Mouse (Mus musculus) hindbrain, embryonic 12.5 days (tissue): Measurements from ENCODE around the gene Glrx3. TPM values are rescaled to one million over a fixed set of nuclear protein-coding genes. Genes with fewer than 3 reads are reported as not detected.
A peak's percentile ranks its signal among the peaks of the same experiment; 100 is the strongest.

Source experiments
- ATAC-seq: fragments of 200-750 bp; cut with Nextera tagmentation; 2 replicates; pipeline ENCODE4 v1.8.0; 2017; ENCODE audit warnings: moderate TSS enrichment; ENCODE audit not compliant: low FRiP score
- H3K27ac ChIP-seq: fragments of 300-500 bp; sonication (generic); 2 replicates; pipeline ENCODE4 v1.5.1; 2016; ENCODE audit warnings: mild to moderate bottlenecking
- H3K27me3 ChIP-seq: fragments of 300-500 bp; sonication (generic); 2 replicates; pipeline ENCODE4 v1.6.1; 2016; ENCODE audit warnings: mild to moderate bottlenecking
- H3K36me3 ChIP-seq: fragments of 300-500 bp; sonication (generic); 2 replicates; pipeline ENCODE4 v1.6.1; 2016; ENCODE audit warnings: mild to moderate bottlenecking
- H3K4me1 ChIP-seq: fragments of 300-500 bp; sonication (generic); 2 replicates; pipeline ENCODE4 v1.6.1; 2016
- H3K4me2 ChIP-seq: fragments of 300-500 bp; sonication (generic); replicated peaks from 2 replicates; pipeline ENCODE4 v1.6.1; 2016; ENCODE audit warnings: mild to moderate bottlenecking
- H3K4me3 ChIP-seq: fragments of 300-500 bp; sonication (generic); 2 replicates; pipeline ENCODE4 v1.5.1; 2016; ENCODE audit warnings: mild to moderate bottlenecking
- H3K9ac ChIP-seq: fragments of 300-500 bp; sonication (generic); 2 replicates; pipeline ENCODE4 v1.6.1; 2016; ENCODE audit warnings: mild to moderate bottlenecking, moderate library complexity
- H3K9me3 ChIP-seq: fragments of 300-500 bp; sonication (generic); replicated peaks from 2 replicates; pipeline ENCODE4 v1.6.1; 2016; ENCODE audit warnings: mild to moderate bottlenecking
- WGBS: fragments of 180-500 bp; shearing (Covaris S2); methylation state at CpG from one replicate; pipeline ENCODE4 v1.1.7; 2016; 5-methylcytosine and 5-hydroxymethylcytosine counted together
- polyA plus RNA-seq: library from polyadenylated mRNA; unstranded; fragments of >200 nt; fragmentation: Nextera tagmentation; extraction: Ambion mirVana; gene quantifications from 2 replicates; pipeline ENCODE4 v1.2.1, GENCODE M21; 2016

Gene Glrx3
- 262 and 266 TPM in 2 replicates for polyA plus RNA-seq

DNA sequence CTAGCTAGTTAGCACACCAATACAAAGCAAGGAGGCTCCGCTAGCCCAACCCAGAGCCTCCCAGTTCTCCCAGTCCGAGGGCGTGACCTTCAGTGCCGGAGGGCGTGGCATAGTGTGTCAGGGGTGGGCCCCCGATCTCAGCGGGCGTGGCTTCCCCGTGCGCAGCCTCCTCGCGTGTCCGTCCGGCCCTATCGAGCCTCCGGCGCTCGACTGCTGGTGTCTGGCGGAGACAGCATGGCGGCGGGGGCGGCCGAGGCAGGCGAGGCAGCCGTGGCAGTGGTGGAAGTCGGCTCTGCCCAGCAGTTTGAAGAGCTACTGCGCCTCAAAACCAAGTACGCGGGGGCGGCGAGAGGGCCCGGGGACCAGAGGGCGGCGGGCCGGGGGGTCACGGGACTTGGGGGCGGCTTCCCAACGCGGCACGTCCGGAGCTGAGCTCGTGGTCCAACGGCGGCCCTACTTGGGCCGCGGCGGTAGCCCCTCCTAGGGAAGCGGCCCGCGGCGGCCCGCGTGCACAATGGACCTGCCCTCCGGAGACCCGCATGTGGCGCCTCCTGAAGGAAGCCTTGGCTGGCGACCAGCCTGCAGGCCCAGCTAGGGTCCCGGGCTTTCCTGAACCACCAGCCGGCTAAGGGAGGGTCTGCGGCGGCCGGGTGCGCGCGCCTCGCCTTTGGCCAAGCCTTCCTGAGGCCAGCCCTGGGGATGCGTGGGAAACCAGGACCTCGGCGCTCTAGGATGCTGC, at the start of gene Glrx3:
Gene Glrx3 (plus strand): TSS at position 175 of the 739 bp plus-strand sequence.
- H3K36me3 ChIP-seq: no peaks in the 10 kb centered on the region
- H3K27me3 ChIP-seq: no peaks in the 10 kb centered on the region
- H3K4me2 ChIP-seq: peak within 1 kb of the TSS; percentile 70
- H3K27ac ChIP-seq: peak within 1 kb of the TSS; percentile 93
- peak within 1 kb of the TSS; percentile 94 for H3K9ac ChIP-seq
- peaks cover 24% of the 10 kb centered on the region for H3K4me1 ChIP-seq
- peak; percentile 94 for ATAC-seq
- WGBS: under 1% methylated on average over 69 of the region's 69 CpGs
- no peaks in the 10 kb centered on the region for H3K9me3 ChIP-seq
- peak within 1 kb of the TSS; percentile 95 for H3K4me3 ChIP-seq

GRCm38 (mm10) chr7:137387863-137388262, 49.6 kb upstream of the Glrx3 start:
- Histone ChIP-seq H3K36me3 (no peaks in the 10 kb centered on the region), H3K27ac (no peak overlapping the region), H3K9me3 (no peaks in the 10 kb centered on the region), H3K4me3 (no peak overlapping the region), H3K4me2 (no peak overlapping the region), H3K9ac (no peak overlapping the region), H3K27me3 (no peaks in the 10 kb centered on the region), H3K4me1 (no peaks in the 10 kb centered on the region)
- 92% methylated on average over 5 of the region's 5 CpGs for WGBS
- no peak for ATAC-seq

- no peaks in the 10 kb centered on the region for H3K4me1 ChIP-seq
- no peak overlapping the region for H3K4me2 ChIP-seq
- 91% methylated on average over 4 of the region's 4 CpGs for WGBS
- ATAC-seq: no peak
- H3K9ac ChIP-seq: no peak overlapping the region
- no peak overlapping the region for H3K4me3 ChIP-seq
- H3K27me3 ChIP-seq: no peaks in the 10 kb centered on the region
- H3K36me3 ChIP-seq: no peaks in the 10 kb centered on the region
- no peak overlapping the region for H3K27ac ChIP-seq
- no peaks in the 10 kb centered on the region for H3K9me3 ChIP-seq
Observed at GRCm38 (mm10) chr7:137395421-137395820, 42.0 kb upstream of the Glrx3 start.

DNA sequence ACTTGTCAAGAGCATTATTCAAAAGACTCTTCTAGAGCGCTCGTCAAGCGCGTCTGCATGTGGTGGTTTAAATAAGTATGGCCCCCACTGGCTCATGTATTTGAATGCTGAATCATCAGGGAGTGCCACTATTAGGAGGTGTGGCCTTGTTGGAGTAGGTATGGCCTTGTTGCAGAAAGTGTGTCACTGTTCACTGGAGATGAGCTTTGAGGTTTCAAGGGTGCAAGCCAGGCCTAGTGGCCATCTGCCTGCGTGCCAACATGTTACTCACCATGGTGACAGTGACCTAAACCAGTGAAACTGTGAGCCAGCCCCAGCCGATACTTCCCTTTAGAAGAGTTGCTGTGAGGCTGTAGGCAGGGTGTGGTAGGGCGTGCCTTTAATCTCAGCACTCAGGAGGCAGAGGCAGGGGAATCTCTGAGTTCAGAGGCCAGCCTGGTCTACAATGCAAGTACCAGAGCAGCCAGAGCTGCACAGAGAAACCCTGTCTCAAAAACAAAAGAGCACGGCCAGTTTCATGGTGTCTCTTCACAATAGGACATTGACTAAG, 40.0 kb upstream of the Glrx3 start:
- 97% methylated on average over 8 of the region's 8 CpGs for WGBS
- H3K4me1 ChIP-seq: no peaks in the 10 kb centered on the region
- peaks cover 8% of the 10 kb centered on the region for H3K9me3 ChIP-seq
- ATAC-seq: no peak
- H3K4me2 ChIP-seq: no peak overlapping the region
- no peaks in the 10 kb centered on the region for H3K27me3 ChIP-seq
- H3K9ac ChIP-seq: no peak overlapping the region
- H3K27ac ChIP-seq: no peak overlapping the region
- no peak overlapping the region for H3K4me3 ChIP-seq
- H3K36me3 ChIP-seq: no peaks in the 10 kb centered on the region

GRCm38 (mm10) chr7:137398973-137399372, 38.4 kb upstream of the Glrx3 start:
- ATAC-seq: no peak
- H3K27ac ChIP-seq: no peak overlapping the region
- 92% methylated on average over 4 of the region's 4 CpGs for WGBS
- no peaks in the 10 kb centered on the region for H3K36me3 ChIP-seq
- no peaks in the 10 kb centered on the region for H3K27me3 ChIP-seq
- H3K9ac ChIP-seq: no peak overlapping the region
- no peak overlapping the region for H3K4me3 ChIP-seq
- no peaks in the 10 kb centered on the region for H3K4me1 ChIP-seq
- no peak overlapping the region for H3K4me2 ChIP-seq
- H3K9me3 ChIP-seq: peaks cover 8% of the 10 kb centered on the region

GRCm38 (mm10) chr7:137404146-137404545, 33.3 kb upstream of the Glrx3 start:
- no peak overlapping the region for H3K9ac ChIP-seq
- H3K9me3 ChIP-seq: peaks cover 8% of the 10 kb centered on the region
- H3K27ac ChIP-seq: no peak overlapping the region
- no peak overlapping the region for H3K4me3 ChIP-seq
- H3K4me2 ChIP-seq: no peak overlapping the region
- WGBS: 80% methylated on average over 2 of the region's 2 CpGs
- H3K27me3 ChIP-seq: no peaks in the 10 kb centered on the region
- H3K4me1 ChIP-seq: no peaks in the 10 kb centered on the region
- no peaks in the 10 kb centered on the region for H3K36me3 ChIP-seq
- ATAC-seq: no peak

DNA sequence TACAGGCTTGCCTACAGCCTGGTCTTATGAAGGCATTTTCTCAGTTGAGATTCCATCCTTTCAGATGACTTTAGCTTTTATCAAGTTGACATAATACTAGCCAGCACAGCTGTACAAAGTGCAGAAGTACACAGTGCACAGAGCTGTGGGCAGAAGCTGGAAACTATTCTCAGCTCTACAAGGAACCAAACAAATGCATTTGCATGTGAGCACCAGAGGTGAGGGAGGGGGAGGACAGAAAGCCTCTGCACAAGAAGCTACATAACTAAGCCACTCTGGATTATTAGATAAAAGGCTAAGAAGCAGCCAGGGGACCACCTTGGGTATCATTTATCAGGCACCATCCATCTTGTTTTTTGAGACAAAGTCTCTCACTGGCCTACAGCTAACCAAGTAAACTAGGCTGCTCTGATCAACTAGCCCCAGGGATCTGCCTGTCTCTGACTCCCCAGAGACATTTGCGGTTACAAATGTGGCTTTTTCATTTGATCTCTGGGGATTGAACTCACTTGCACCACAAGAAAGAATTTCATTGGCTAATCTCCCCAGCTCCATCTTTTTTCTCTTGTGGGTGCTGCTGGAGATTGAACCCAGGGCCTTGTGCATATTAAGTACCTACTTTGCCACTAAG, 29.9 kb upstream of the Glrx3 start:
- no peak overlapping the region for H3K9ac ChIP-seq
- H3K27me3 ChIP-seq: no peaks in the 10 kb centered on the region
- H3K36me3 ChIP-seq: no peaks in the 10 kb centered on the region
- no peaks in the 10 kb centered on the region for H3K9me3 ChIP-seq
- 96% methylated on average over 1 of the region's 1 CpGs for WGBS
- H3K4me3 ChIP-seq: no peak overlapping the region
- no peak overlapping the region for H3K27ac ChIP-seq
- H3K4me2 ChIP-seq: no peak overlapping the region
- ATAC-seq: no peak
- peaks cover 6% of the 10 kb centered on the region for H3K4me1 ChIP-seq

GRCm38 (mm10) chr7:137410337-137411197, 26.8 kb upstream of the Glrx3 start, which contains the start of gene 9430038I01Rik:
9430038I01Rik (minus strand) TSS chr7:137410762.
- Histone ChIP-seq H3K4me3 (peak within 1 kb of the TSS; percentile 80), H3K9me3 (no peaks in the 10 kb centered on the region), H3K27ac (peak within 1 kb of the TSS; percentile 90), H3K4me2 (peak within 1 kb of the TSS; percentile 63), H3K27me3 (no peaks in the 10 kb centered on the region), H3K4me1 (peaks cover 6% of the 10 kb centered on the region), H3K9ac (peak within 1 kb of the TSS; percentile 64), H3K36me3 (no peaks in the 10 kb centered on the region)
- ATAC-seq: peak; percentile 100
- WGBS: under 1% methylated on average over 61 of the region's 63 CpGs

DNA sequence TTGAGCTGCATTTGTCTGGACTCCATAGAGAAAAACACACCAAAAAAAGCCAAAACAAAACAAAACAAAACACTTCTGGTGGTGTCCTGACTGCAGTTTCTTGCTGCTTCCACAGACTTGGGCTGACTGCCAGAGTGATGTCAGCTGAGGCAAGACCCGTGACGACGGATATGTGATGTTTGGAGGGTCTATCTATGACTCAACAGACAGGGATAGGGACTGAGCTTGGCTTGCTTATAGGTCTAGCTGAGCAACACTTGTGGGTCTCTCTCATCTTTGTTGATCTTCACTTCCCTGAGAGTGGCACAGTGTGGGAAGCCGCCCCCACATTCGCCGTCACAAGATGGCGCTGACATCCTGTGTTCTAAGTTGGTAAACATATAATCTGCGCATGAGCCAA, 22.7 kb upstream of the Glrx3 start:
- Histone ChIP-seq H3K36me3 (no peaks in the 10 kb centered on the region), H3K9ac (no peak overlapping the region), H3K4me3 (no peak overlapping the region), H3K4me1 (peaks cover 6% of the 10 kb centered on the region), H3K27ac (no peak overlapping the region), H3K27me3 (no peaks in the 10 kb centered on the region), H3K4me2 (no peak overlapping the region), H3K9me3 (no peaks in the 10 kb centered on the region)
- no peak for ATAC-seq
- 89% methylated on average over 8 of the region's 8 CpGs for WGBS

GRCm38 (mm10) chr7:137420550-137420949, 16.9 kb upstream of the Glrx3 start:
- 93% methylated on average over 2 of the region's 2 CpGs for WGBS
- Histone ChIP-seq H3K9ac (no peak overlapping the region), H3K27me3 (no peaks in the 10 kb centered on the region), H3K4me2 (no peak overlapping the region), H3K4me1 (no peaks in the 10 kb centered on the region), H3K27ac (no peak overlapping the region), H3K4me3 (no peak overlapping the region), H3K36me3 (no peaks in the 10 kb centered on the region), H3K9me3 (no peaks in the 10 kb centered on the region)
- no peak for ATAC-seq

GRCm38 (mm10) chr7:137421236-137421635, 16.2 kb upstream of the Glrx3 start:
- no peak for ATAC-seq
- Histone ChIP-seq H3K9ac (no peak overlapping the region), H3K4me1 (no peaks in the 10 kb centered on the region), H3K36me3 (no peaks in the 10 kb centered on the region), H3K4me2 (no peak overlapping the region), H3K27me3 (no peaks in the 10 kb centered on the region), H3K9me3 (no peaks in the 10 kb centered on the region), H3K27ac (no peak overlapping the region), H3K4me3 (no peak overlapping the region)
- WGBS: 94% methylated on average over 4 of the region's 4 CpGs

DNA sequence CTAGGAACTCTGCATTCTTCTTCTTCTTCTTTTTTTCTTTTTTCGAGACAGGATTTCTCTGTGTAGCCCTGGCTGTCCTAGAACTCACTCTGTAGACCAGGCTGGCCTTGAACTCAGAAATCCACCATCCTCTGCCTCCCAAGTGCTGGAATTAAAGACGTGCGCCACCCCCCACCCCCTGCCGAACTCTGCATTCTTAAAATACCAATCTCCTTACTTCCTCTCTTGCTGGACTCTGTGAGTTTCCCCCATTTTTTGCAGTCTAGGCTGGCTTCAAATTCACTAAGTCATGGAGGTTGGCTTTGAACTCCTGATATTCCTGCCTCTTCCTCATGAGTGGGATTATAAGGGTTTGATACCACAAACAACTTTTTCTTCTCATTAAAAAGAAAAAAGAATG, 10.7 kb upstream of the Glrx3 start:
- no peak for ATAC-seq
- Histone ChIP-seq H3K9me3 (no peaks in the 10 kb centered on the region), H3K36me3 (no peaks in the 10 kb centered on the region), H3K27me3 (no peaks in the 10 kb centered on the region), H3K4me1 (no peaks in the 10 kb centered on the region; the same call in 1 of the 2 replicates), H3K4me3 (no peak overlapping the region), H3K4me2 (no peak overlapping the region), H3K9ac (no peak overlapping the region), H3K27ac (no peak overlapping the region)
- 67% methylated on average over 4 of the region's 4 CpGs for WGBS
